Mouse (Mus musculus): ENCODE data around the gene Exoc3l2. TPM values are rescaled to one million over a fixed set of nuclear protein-coding genes. Genes with fewer than 3 reads are reported as not detected.

Gene Exoc3l2
- polyA plus RNA-seq (2012; ENCODE audit: insufficient read depth, insufficient read length, low replicate concordance, missing spikeins), result not detected in 2 replicates

GRCm38 (mm10) chr7:19462884-19463381 is at the start of gene Exoc3l2:
TSS of gene Exoc3l2 (plus strand) at chr7:19463331.
- Histone ChIP-seq H3K4me3 (ENCODE audit: insufficient read depth, low read depth, low read length) (no peak within 1 kb of the TSS), H3K4me1 (ENCODE audit: control insufficient read depth, insufficient read depth, low read length) (peaks cover 5% of the 10 kb centered on the region), H3K27ac (ENCODE audit: insufficient read depth, low read depth, low read length) (no peak within 1 kb of the TSS)
- no peak for TF ChIP-seq CTCF (IDR thresholded peaks at IDR 0.05; ENCODE audit: insufficient read depth, low read depth, low read length)
- no peak for TF ChIP-seq POLR2A (IDR thresholded peaks at IDR 0.05; ENCODE audit: insufficient read depth, low read depth, low read length)
- 37% methylated on average over 6 of the region's 6 CpGs for WGBS

- TF ChIP-seq POLR2A (IDR thresholded peaks at IDR 0.05; ENCODE audit: insufficient read depth, low read depth, low read length) (no peak), CTCF (IDR thresholded peaks at IDR 0.05; ENCODE audit: insufficient read depth, low read depth, low read length) (no peak)
- H3K4me1 ChIP-seq (ENCODE audit: control insufficient read depth, insufficient read depth, low read length), result no peaks in the 10 kb centered on the region
- H3K27ac ChIP-seq (ENCODE audit: insufficient read depth, low read depth, low read length), result no peak overlapping the region
- H3K4me3 ChIP-seq (ENCODE audit: insufficient read depth, low read depth, low read length), result no peak overlapping the region
- 87% methylated on average over 3 of the region's 3 CpGs for WGBS
Measured at GRCm38 (mm10) chr7:19413525-19413924, 49.6 kb upstream of the Exoc3l2 start.

DNA sequence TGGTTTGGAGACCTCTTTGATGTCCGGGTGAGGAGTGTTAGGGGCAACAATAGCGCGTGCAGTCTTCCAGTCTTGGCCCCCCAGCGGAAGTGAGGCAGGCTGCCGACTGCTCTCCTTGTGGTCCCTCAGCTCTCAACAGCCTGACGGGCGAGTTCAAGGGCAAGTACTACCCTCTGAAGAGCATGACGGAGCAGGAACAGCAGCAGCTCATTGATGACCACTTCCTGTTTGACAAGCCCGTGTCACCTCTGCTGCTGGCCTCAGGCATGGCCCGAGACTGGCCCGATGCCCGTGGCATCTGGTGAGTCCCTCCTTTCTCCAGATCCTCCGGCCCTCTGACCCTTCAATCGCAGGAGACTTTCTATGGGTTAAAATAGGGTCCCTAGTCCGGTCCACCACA is 46.5 kb upstream of the Exoc3l2 start:
- WGBS, result 80% methylated on average over 15 of the region's 15 CpGs
- H3K27ac ChIP-seq (ENCODE audit: insufficient read depth, low read depth, low read length), result no peak overlapping the region
- TF ChIP-seq CTCF (IDR thresholded peaks at IDR 0.05; ENCODE audit: insufficient read depth, low read depth, low read length) (no peak), POLR2A (IDR thresholded peaks at IDR 0.05; ENCODE audit: insufficient read depth, low read depth, low read length) (no peak)

GRCm38 (mm10) chr7:19420121-19420520 is 43.0 kb upstream of the Exoc3l2 start:
- WGBS, result 7% methylated on average over 28 of the region's 28 CpGs
- no peak overlapping the region for H3K27ac ChIP-seq (ENCODE audit: insufficient read depth, low read depth, low read length)
- TF ChIP-seq POLR2A (IDR thresholded peaks at IDR 0.05; ENCODE audit: insufficient read depth, low read depth, low read length), result no peak
- TF ChIP-seq CTCF (IDR thresholded peaks at IDR 0.05; ENCODE audit: insufficient read depth, low read depth, low read length), result no peak
- peaks cover 6% of the 10 kb centered on the region for H3K4me1 ChIP-seq (ENCODE audit: control insufficient read depth, insufficient read depth, low read length)
- no peak overlapping the region for H3K4me3 ChIP-seq (ENCODE audit: insufficient read depth, low read depth, low read length)

More for the DNA sequence above, 46.5 kb upstream of the Exoc3l2 start:
- Histone ChIP-seq H3K4me3 (ENCODE audit: insufficient read depth, low read depth, low read length) (no peak overlapping the region), H3K4me1 (ENCODE audit: control insufficient read depth, insufficient read depth, low read length) (peaks cover 6% of the 10 kb centered on the region)

DNA sequence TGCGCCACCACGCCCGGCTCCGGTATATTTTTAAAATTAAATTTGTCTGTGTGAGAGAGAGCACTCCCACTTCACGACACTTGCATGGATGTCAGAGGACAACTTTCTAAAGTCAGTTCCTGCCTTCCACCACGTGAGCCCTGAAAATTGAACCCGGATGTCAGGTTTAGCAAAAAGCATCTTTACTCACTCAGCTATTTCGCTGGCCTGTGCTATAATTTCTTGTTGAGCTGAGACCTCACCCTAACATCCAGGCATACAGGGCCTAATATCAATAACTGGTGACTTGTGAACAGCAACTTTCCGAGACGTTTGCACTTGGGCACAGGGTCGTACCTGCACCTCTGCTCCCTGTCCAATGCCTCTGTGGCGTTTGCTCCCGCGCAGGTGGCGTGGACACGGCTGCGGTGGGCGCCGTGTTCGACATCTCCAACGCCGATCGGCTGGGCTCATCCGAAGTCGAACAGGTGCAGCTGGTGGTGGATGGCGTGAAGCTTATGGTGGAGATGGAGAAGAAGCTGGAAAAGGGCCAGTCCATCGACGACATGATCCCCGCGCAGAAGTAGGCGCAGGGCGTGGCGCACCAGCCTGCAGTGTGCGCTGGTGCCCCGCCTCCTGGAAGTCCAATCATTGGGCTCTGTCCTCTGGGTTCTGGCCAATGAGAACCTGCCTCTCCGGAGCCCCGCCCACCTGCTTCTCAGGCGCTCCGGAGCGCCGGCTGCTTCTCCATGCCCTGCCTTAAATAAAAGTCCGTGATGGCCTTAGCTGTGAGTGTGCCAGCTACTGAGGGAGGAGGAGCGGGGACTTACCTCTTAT is 42.1 kb upstream of the Exoc3l2 start:
- 10% methylated on average over 43 of the region's 43 CpGs for WGBS
- H3K4me3 ChIP-seq (ENCODE audit: insufficient read depth, low read depth, low read length), result peak overlapping the region; percentile 28
- H3K4me1 ChIP-seq (ENCODE audit: control insufficient read depth, insufficient read depth, low read length), result peaks cover 6% of the 10 kb centered on the region
- no peak overlapping the region for H3K27ac ChIP-seq (ENCODE audit: insufficient read depth, low read depth, low read length)
- TF ChIP-seq CTCF (IDR thresholded peaks at IDR 0.05; ENCODE audit: insufficient read depth, low read depth, low read length), result no peak
- no peak for TF ChIP-seq POLR2A (IDR thresholded peaks at IDR 0.05; ENCODE audit: insufficient read depth, low read depth, low read length)

- WGBS, result 89% methylated on average over 3 of the region's 3 CpGs
- TF ChIP-seq POLR2A (IDR thresholded peaks at IDR 0.05; ENCODE audit: insufficient read depth, low read depth, low read length), result no peak
- no peak for TF ChIP-seq CTCF (IDR thresholded peaks at IDR 0.05; ENCODE audit: insufficient read depth, low read depth, low read length)
Measured at GRCm38 (mm10) chr7:19423083-19423482, 40.0 kb upstream of the Exoc3l2 start.

DNA sequence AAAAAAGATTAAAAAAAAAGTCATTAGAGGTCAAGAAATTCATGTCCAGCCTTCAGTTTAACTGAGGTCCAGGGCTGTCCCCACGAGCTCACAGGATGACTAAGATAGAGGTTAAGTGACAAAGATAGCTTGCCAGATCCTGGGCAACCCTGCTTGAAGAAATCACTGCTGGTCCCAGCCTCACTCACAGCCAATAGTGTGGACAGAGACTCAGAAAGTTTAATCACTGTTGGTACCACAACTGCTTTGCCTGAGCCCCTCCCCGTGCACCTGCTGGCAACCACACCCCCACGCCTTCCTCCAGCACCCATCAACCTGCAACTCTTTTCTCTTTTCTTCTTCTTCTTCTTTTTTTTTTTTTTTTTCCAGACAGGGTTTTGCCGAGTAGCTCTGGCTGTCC is 39.1 kb upstream of the Exoc3l2 start:
- Histone ChIP-seq H3K4me1 (ENCODE audit: control insufficient read depth, insufficient read depth, low read length) (peaks cover 6% of the 10 kb centered on the region), H3K4me3 (ENCODE audit: insufficient read depth, low read depth, low read length) (no peak overlapping the region), H3K27ac (ENCODE audit: insufficient read depth, low read depth, low read length) (no peak overlapping the region)
- TF ChIP-seq CTCF (IDR thresholded peaks at IDR 0.05; ENCODE audit: insufficient read depth, low read depth, low read length), result no peak
- no peak for TF ChIP-seq POLR2A (IDR thresholded peaks at IDR 0.05; ENCODE audit: insufficient read depth, low read depth, low read length)
- 77% methylated on average over 4 of the region's 4 CpGs for WGBS

More at GRCm38 (mm10) chr7:19423083-19423482, 40.0 kb upstream of the Exoc3l2 start:
- H3K4me1 ChIP-seq (ENCODE audit: control insufficient read depth, insufficient read depth, low read length), result peaks cover 6% of the 10 kb centered on the region
- H3K27ac ChIP-seq (ENCODE audit: insufficient read depth, low read depth, low read length), result no peak overlapping the region
- H3K4me3 ChIP-seq (ENCODE audit: insufficient read depth, low read depth, low read length), result no peak overlapping the region

DNA sequence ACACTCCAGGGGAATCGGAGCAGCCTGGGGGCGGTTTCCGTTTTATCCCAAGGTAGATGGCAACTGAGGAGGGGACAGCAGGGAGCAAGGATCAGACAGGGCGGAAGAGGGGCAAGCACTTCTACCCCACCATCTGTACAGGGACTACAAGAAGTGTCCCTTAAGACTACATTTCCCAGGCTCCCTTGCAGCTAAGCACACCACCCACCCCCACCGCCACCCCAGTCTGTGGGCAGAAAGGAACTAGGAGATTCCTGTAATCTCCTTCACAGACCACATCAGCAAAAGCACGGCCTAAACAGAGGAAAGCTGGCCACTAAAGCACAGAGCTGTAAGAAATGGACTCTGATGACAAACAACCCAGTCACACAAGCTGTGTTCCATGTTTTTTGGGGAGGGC is 36.8 kb upstream of the Exoc3l2 start:
- Histone ChIP-seq H3K4me3 (ENCODE audit: insufficient read depth, low read depth, low read length) (no peak overlapping the region), H3K27ac (ENCODE audit: insufficient read depth, low read depth, low read length) (no peak overlapping the region), H3K4me1 (ENCODE audit: control insufficient read depth, insufficient read depth, low read length) (0 out of 2 replicates have a peak, but pooled peaks cover 2% of the 10 kb centered on the region)
- WGBS, result 83% methylated on average over 6 of the region's 6 CpGs
- no peak for TF ChIP-seq CTCF (IDR thresholded peaks at IDR 0.05; ENCODE audit: insufficient read depth, low read depth, low read length)
- TF ChIP-seq POLR2A (IDR thresholded peaks at IDR 0.05; ENCODE audit: insufficient read depth, low read depth, low read length), result no peak

DNA sequence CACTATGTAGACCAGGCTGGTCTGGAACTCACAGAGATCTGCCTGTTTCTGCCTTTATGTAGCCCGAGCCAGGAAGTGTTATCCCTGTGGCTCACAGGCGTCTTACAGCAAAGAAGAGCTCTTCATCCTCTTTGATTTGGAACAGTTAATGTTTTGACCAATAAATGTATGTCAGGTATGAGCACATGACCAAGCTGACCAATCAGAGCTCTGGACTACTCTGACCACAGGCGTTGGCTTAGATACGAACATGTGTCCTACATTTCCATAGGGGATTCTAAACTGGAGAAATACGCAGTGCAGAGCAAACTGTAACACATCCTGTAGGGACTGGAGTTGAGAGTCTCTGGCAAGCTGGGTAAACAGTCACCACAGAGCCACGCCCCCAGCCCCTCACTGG is 36.2 kb upstream of the Exoc3l2 start:
- H3K27ac ChIP-seq (ENCODE audit: insufficient read depth, low read depth, low read length), result no peak overlapping the region
- 94% methylated on average over 6 of the region's 6 CpGs for WGBS
- no peaks in the 10 kb centered on the region for H3K4me1 ChIP-seq (ENCODE audit: control insufficient read depth, insufficient read depth, low read length)
- TF ChIP-seq CTCF (IDR thresholded peaks at IDR 0.05; ENCODE audit: insufficient read depth, low read depth, low read length) (no peak), POLR2A (IDR thresholded peaks at IDR 0.05; ENCODE audit: insufficient read depth, low read depth, low read length) (no peak)
- H3K4me3 ChIP-seq (ENCODE audit: insufficient read depth, low read depth, low read length), result no peak overlapping the region
